Mouse (Mus musculus) monocyte, adult 5-6 weeks (primary cell): ENCODE data around the gene Fam163b. TPM values are rescaled to one million over a fixed set of nuclear protein-coding genes. Genes with fewer than 3 reads are reported as not detected.

Experiments used
- ATAC-seq: fragments of 153-309, 156-312 bp; replicated peaks from 2 replicates; pipeline ENCODE4 v1.8.0; 2017; ENCODE audit warnings: mild to moderate bottlenecking; ENCODE audit not compliant: low TSS enrichment, insufficient number of reproducible peaks, severe bottlenecking, poor library complexity, low FRiP score
- total RNA-seq: library from RNA; stranded (forward); fragments of 200-1000, 200-491, 200-594 nt; gene quantifications from 3 replicates; pipeline ENCODE4 v1.2.3, GENCODE M21; 2017

Gene Fam163b
- total RNA-seq, 1 experiment from 2014 or later: not detected

DNA sequence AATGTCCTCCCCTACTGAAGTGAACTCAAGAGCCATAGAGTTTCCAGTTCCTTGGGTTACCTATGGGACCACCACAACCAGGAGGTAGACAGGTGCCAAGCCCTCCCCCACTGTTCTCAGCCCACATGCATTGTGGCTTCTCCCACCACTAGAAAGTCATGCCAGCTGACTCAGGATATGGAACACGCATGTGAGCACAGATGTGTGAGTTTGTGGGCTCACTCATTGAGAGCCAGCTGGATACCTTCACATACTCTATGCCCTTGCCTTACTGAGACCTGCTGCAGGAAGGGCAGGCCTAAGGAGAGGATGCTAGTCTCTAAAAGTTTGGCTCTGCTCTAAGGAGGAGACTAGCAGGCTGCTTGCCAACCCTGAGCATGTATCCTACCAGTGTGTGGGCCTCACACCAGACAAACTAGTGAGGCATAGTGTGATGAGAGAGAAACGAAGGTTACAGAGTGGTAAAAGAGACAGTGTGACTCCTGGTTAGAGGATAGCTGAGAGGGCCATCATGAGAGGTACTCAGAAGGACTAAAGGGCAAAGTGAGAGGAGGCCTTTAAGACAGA, 72.0 kb downstream of the Fam163b start:
- no peak for ATAC-seq

DNA sequence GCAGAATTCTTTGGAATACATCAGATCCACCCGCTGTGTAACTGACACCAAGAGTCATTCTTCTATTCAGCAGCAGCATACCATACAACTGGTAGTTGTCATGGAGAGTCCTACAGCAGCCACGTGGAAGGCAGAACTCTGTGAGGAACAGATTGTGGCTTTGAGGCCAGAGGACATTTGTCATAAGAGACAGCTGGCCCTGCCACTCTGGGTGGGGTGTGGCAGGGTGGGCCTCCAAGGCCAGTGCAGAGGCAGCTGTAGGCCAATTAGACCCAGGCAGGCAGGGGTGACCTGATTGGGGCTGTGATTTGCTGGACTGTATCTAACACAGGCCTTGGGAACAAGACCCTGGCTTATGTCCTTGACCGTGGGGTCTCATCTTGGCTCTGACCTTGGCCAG, 72.6 kb downstream of the Fam163b start:
- ATAC-seq: no peak

DNA sequence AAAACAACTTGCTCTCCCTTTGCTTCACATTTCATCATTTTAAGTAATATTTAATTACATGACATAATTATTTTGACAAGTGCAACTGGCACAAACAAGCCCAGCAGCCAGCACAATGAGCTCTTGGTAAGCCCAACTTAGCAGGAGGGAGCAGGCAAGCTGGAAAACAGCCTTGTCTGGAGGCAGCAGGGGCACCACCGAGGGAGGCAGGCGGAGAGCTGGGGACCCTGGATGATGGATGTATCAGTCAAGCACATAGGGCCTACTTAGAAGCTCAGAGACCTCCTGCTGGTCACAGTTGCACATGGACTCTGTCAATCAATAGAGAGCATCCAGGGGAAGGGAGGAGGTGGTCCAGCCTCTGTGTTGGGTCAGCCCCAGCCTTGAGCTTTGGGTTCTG, 74.3 kb downstream of the Fam163b start:
- ATAC-seq: no peak

DNA sequence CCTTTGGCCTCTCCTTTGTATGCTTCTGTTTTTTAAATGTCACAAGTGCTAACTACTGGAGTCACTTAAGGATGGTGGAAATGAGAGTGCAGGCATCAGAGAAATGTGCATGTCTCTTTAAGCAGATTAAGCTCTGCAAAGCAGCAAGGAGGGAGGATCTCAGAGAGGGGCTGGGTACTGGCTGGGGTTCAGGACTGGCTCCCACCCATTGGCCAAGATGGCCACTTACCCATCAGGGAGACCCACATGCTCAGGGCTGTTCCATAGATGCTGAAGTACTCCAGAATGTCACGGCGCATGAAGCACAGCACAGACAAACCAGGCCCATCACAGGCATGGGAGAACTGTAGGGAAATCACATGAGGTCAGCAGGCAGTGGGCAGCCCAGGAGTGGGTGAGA, 75.2 kb downstream of the Fam163b start:
- no peak for ATAC-seq

Other genes starting within 250 kb of the Fam163b start
- 40.7 to 45.0 TPM (median 41.6 TPM) in 3 replicates for gene Surf6, start 239.6 kb downstream of the Fam163b start, total RNA-seq
- 9.1 to 14.0 TPM (median 13.6 TPM) in 3 replicates for gene Med22, start 231.8 kb downstream of the Fam163b start, total RNA-seq
- 929 to 1,174 TPM (median 1,019 TPM) in 3 replicates for gene Rpl7a, start 231.7 kb downstream of the Fam163b start, total RNA-seq
- 42.5 to 69.7 TPM (median 48.7 TPM) in 3 replicates for gene Surf2, start 226.1 kb downstream of the Fam163b start, total RNA-seq
- gene Surf1, start 226.0 kb downstream of the Fam163b start, total RNA-seq: 60.1 to 86.2 TPM (median 60.4 TPM) in 3 replicates
- 69.0 to 90.1 TPM (median 80.5 TPM) in 3 replicates for gene Surf4, start 208.6 kb downstream of the Fam163b start, total RNA-seq
- not detected in 3 replicates for gene Stkld1, start 208.4 kb downstream of the Fam163b start, total RNA-seq
- gene Rexo4, start 178.1 kb downstream of the Fam163b start, total RNA-seq: 49.0 to 99.1 TPM (median 49.2 TPM) in 3 replicates
- gene Adamts13, start 169.1 kb downstream of the Fam163b start, total RNA-seq: 0.57 TPM in 1 of 3 replicates, not detected in the others
- gene Cacfd1, start 132.6 kb downstream of the Fam163b start, total RNA-seq: 9.2 to 22.9 TPM (median 11.8 TPM) in 3 replicates
- gene Slc2a6, start 114.5 kb downstream of the Fam163b start, total RNA-seq: 41.1 to 70.7 TPM (median 48.4 TPM) in 3 replicates
- gene Mymk, start 70.3 kb downstream of the Fam163b start, total RNA-seq: not detected in 3 replicates
- gene Adamtsl2, start 63.1 kb downstream of the Fam163b start, total RNA-seq: not detected in 3 replicates
- gene Dbh, start 22.7 kb upstream of the Fam163b start, total RNA-seq: not detected in 3 replicates
- gene Sardh, start 105.8 kb upstream of the Fam163b start, total RNA-seq: not detected in 3 replicates